Mouse (Mus musculus) mammary gland, adult 2 months (tissue): ENCODE data around the gene Zfp940. TPM values are rescaled to one million over a fixed set of nuclear protein-coding genes. Genes with fewer than 3 reads are reported as not detected.

Experiments used
- polyA plus RNA-seq: library from polyadenylated mRNA; depleted of rRNA; stranded (reverse); fragments of >200 nt; gene quantifications from 2 replicates; pipeline ENCODE4 v1.2.3, GENCODE M21; 2012; ENCODE audit warnings: low replicate concordance; rRNA removed

Gene Zfp940
- 0.26 and 0.37 TPM in 2 replicates for polyA plus RNA-seq

GRCm38 (mm10) chr7:29853219-29853842 lies at the start of gene Zfp940:
TSS of gene Zfp940 (minus strand) at chr7:29853669.

GRCm38 (mm10) chr7:29859532-29860517 lies 6.4 kb upstream of the Zfp940 start, which contains the start of gene Zfp420:
TSS of gene Zfp420 (plus strand) at chr7:29859979.

GRCm38 (mm10) chr7:29815910-29816429 lies 37.5 kb downstream of the Zfp940 start, which contains the start of gene Zfp790:
TSS of gene Zfp790 (plus strand) at chr7:29816114.

GRCm38 (mm10) chr7:29783871-29784551 lies 69.5 kb downstream of the Zfp940 start, which contains the start of gene Zfp30:
TSS of gene Zfp30 (plus strand) at chr7:29783998.

Other genes with a start within 250 kb of the Zfp940 start
- not detected in 2 replicates for gene Catsperg2, start 126.6 kb downstream of the Zfp940 start, polyA plus RNA-seq
- gene Zfp84, start 85.1 kb downstream of the Zfp940 start, polyA plus RNA-seq: 2.9 and 4.5 TPM in 2 replicates
- gene Zfp30, start 69.7 kb downstream of the Zfp940 start, polyA plus RNA-seq: 1.7 and 1.8 TPM in 2 replicates
- gene Zfp790, start 37.6 kb downstream of the Zfp940 start, polyA plus RNA-seq: 1.6 and 4.1 TPM in 2 replicates
- 1.0 and 1.7 TPM in 2 replicates for gene Zfp420, start 6.3 kb upstream of the Zfp940 start, polyA plus RNA-seq
- 1.6 and 2.8 TPM in 2 replicates for gene Zfp27, start 52.9 kb upstream of the Zfp940 start, polyA plus RNA-seq
- 0.43 and 1.5 TPM in 2 replicates for gene Zfp383, start 54.6 kb upstream of the Zfp940 start, polyA plus RNA-seq
- 4.8 and 10.8 TPM in 2 replicates for gene Zfp74, start 100.4 kb upstream of the Zfp940 start, polyA plus RNA-seq
- 2.8 and 4.7 TPM in 2 replicates for gene Zfp568, start 130.3 kb upstream of the Zfp940 start, polyA plus RNA-seq
- gene Zfp14, start 197.7 kb upstream of the Zfp940 start, polyA plus RNA-seq: 1.4 and 5.3 TPM in 2 replicates
- gene Zfp82, start 219.2 kb upstream of the Zfp940 start, polyA plus RNA-seq: 0.48 and 0.73 TPM in 2 replicates
- gene Gm26920, start 236.7 kb upstream of the Zfp940 start, polyA plus RNA-seq: 0.10 TPM in 1 of 2 replicates, not detected in the other
- 1.7 and 3.5 TPM in 2 replicates for gene Zfp566, start 236.9 kb upstream of the Zfp940 start, polyA plus RNA-seq
- gene Zfp260, start 241.1 kb upstream of the Zfp940 start, polyA plus RNA-seq: 12.3 and 36.1 TPM in 2 replicates